Mouse (Mus musculus) ES-CJ7 (cell line): Measurements from ENCODE around the gene Top1.

Source experiments
- DNase-seq: peaks from one replicate; pipeline ENCODE4 v3.0.0; 2011; ENCODE audit warnings: low read depth, low spot score

The Top1 gene

GRCm38 (mm10) chr2:160741580-160741979, 95.9 kb downstream of the Top1 start:
- DNase-seq, result no peak

DNA sequence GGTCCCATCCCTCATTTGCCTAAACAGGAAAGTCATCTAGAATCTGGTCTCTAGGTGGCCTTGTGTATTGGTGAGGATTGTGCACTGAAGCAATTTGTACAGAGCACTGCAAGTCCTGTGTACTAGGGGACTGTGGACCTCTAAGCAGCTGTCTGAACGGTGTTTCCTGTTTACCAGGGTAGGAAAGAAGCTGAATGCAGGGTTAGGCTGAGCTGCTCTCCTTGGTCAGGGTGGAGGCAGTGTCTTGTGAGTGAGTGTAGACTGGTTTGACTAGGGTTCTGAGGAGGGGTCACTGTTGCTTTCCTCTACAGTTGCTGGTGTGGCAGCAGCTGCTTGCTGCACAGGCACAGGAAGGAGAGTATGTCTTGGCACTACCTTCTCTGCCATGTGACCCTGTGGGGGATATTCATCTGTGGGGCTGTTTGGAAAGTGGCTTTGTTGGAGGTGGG, 96.5 kb downstream of the Top1 start:
- no peak for DNase-seq

- peak; percentile 78 for DNase-seq
Observed at GRCm38 (mm10) chr2:160744040-160744822, 98.5 kb downstream of the Top1 start.

DNA sequence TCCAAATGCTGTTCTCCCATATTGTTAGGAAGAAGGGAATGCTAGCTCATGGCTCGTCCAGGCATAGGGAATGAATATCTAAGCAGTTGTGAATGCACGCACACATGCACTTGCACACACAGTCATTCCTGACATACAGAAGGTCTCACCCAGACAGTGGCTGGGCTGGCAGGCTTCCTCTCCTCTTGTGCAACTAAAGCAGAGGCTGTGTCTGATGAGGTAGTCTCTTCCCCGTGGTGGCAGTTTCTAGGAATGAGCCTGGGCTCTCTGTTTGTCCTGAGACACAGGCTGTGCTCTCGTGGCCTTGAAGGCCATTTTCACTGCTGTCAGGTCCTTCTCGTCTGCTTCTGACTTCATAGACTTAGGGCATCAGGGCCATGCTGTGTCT, 99.1 kb downstream of the Top1 start:
- no peak for DNase-seq

- DNase-seq, result no peak
Observed at GRCm38 (mm10) chr2:160745497-160745896, 99.8 kb downstream of the Top1 start.

DNA sequence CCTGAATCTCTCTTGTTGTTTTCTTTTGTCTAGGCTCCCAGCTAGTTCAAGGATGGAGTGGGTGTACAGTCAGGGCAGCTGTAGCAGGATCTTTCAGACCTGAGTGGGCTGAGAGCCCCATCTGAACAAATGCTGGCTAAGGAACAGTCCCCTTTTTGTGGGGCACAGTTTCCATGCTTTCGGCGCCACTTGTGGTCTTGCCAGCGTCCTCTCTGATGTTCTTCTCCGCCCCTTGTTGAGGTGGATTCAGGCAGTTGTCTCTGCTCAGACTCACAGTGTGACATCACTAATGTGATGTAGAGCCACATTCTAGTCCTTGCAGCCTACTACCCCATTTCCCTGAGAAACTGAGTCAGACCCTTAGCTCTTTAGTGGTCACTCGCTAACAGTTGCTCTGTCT, 100.9 kb downstream of the Top1 start:
- no peak for DNase-seq

GRCm38 (mm10) chr2:160747075-160747474, 101.4 kb downstream of the Top1 start:
- no peak for DNase-seq

- no peak for DNase-seq
Observed at GRCm38 (mm10) chr2:160756583-160757203, 111.0 kb downstream of the Top1 start.

GRCm38 (mm10) chr2:160760433-160761184, 114.9 kb downstream of the Top1 start:
- no peak for DNase-seq

DNA sequence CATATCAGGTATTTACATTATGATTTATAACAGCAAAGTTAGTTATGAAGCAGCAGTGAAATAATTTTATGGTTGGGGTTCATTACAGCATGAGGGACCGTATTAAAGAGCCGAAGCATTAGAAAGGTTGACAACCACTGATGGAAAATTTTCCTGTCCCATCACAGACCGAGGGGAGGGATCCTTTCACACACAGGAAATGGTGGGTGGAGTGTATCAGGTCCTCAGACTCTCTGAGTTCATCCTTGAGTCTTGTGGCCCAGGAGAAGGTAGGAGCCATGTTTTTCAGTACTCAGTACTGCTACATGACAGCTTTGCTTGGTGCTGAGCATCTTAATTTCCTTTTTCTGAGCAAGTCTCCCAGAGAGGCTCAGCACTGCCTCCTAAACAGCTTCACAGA, 118.1 kb downstream of the Top1 start:
- no peak for DNase-seq

DNA sequence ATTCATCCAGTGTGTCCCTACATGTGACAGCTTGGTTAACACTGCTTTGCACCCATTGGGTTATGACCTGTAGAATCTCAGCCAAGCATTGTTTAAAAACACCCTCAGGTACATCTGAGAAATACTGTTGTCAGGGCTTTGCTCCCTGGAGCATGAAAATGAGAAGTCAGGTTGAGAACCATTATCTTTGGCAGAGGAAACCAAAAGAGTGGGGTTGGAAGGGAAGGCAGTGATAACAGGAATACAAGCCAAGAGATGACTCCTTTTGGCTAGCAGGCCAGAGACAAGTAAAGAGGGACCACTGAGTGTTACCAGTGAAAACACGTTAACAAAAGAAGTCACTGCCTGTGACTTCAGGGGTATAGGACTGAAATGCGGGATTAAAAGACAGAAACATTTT, 118.7 kb downstream of the Top1 start:
- DNase-seq, result no peak

GRCm38 (mm10) chr2:160765096-160765495, 119.4 kb downstream of the Top1 start:
- DNase-seq, result no peak

GRCm38 (mm10) chr2:160766371-160766771, 120.7 kb downstream of the Top1 start:
- no peak for DNase-seq

DNA sequence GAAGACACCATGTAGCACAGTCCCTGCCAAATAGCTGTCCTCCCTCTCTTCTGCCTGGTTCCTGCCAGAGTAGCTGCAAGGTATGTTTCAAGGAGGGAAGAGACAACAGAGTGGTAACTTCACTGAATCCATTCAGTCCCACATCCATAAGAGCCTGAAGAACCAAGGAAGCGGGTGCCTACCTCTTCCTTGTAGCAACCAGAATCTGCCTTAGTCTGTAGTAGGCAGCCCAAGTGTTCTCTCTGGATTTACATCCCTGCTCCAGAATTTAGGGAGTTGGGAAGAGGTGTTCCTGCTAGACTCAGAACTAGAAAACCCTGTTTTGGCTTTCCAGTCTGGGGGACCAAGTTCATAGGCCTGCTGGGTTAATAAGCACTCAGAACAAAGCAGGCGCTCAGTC, 121.5 kb downstream of the Top1 start:
- DNase-seq, result no peak

DNA sequence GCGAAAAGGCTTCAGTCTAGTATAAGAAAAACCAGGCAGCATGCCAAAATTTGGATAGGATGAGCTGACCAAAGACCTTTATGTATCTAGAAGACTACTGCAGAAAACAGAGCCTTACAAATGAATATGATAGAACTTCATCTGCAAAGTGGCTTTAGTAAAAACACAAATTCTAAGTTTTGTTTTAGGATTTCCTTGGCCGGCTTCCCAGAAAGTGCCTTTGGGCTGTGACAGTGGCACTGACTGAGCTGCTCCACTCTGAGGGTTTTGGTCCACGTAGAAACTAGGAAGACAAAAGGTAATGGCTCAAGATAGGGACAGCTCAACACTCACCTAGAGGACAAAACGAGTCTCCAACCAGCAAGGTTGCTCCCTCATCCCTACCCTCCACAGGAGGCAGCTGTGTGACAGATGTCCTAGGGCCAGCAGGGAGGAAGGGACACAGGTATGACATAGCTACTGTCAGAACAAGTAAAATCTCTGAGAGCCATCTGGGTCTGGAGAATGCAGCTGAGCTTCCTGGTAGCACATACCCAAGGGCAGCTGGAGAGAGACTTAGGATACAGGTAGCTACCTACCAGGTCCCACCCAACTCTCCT, 122.5 kb downstream of the Top1 start:
- no peak for DNase-seq

- no peak for DNase-seq
Observed at GRCm38 (mm10) chr2:160768997-160769396, 123.3 kb downstream of the Top1 start.

- DNase-seq, result no peak
Observed at GRCm38 (mm10) chr2:160770409-160770808, 124.7 kb downstream of the Top1 start.

DNA sequence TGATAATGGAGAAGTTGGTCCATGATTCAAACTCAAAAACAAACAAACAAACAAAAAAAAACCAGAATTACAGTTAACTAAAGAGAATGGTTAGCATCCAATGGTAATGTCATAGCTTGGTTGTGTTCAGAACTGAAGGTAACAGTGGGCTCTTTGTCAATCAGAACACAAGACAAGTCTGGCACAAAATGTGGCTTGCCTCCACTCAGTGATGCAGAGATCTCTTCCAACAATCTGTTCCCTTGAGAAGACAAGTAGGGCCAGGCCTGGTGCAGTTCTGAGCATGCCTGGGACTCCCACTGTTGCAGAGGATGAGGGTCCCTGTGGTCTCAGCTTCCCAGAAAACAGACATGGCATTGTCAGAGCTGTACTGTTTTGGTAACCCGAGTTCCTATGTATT, 125.2 kb downstream of the Top1 start:
- no peak for DNase-seq

DNA sequence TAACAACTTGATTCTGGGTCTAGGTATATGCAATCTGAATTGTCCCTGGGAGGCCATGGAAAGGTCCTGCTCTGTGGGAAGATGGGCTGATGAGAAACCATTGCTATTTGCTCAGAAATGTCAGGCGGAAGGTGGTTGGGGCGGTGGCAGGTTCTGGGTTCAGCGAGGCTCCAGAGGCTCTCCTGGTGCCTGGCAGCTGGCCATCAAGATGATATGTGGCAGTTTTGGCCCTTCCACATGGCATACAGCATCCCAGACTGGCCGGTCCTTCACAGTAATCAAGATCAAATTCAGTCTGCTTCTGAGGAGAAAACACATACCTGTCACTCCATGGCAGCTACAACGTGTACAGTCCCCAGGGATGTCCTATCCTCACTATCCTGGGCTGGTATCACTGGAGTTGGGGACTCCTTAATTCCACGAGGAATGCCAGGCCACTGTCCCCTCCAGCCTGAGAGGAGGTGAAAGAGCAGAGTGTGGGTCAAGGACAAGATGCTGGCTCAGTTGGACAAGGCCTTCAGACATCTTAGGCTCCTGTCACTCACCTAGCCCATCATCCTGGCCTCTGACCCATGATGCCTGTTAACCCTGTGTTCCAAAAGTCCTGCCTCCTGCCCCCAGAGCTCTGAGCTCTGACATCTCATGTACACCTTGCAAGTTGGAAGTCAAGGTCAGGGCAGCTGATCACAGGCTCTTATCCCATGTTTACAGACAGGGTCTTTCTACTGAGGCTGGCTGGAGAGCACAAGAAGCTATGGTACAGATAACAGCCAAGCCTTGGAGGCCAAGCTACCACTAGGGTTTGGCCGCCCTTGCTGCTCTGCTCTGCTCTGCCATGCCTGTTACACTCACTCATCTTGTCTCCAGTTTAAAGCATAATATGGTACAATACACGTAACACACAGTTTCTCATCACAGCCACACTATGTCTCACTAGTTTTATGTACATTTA, 125.9 kb downstream of the Top1 start:
- DNase-seq, result no peak
